Comparison of ENCODE assay signal across 11 mouse cellular contexts in genomic region chr16:31061246-31061880, GRCm38 (mm10). TPM values are rescaled to one million over a fixed set of nuclear protein-coding genes. Genes with fewer than 3 reads are reported as not detected.
A peak's percentile ranks its signal among the peaks of the same experiment; 100 is the strongest.
DNase-seq lines count a peak whose midpoint lies in the region; ATAC-seq lines count a peak whose summit lies in the region.
"Had no signal": no experiment of that assay in that cellular context is flagged by ENCODE, and none has a peak within 500 bp of the region (broad histone marks: within the 10 kb centered on the region; RNA-seq: fewer than 3 reads in every experiment).

No protein-coding gene starts in this region.

- no peak overlapping the region; the same call in 1 of the 2 replicates for H3K4me2 ChIP-seq in limb, embryonic 11.5 days (ENCODE audit: low read depth, severe bottlenecking)
- H3K4me2 ChIP-seq: midbrain, embryonic 12.5 days had no signal

- 33% methylated on average over 11 of the region's 11 CpGs for WGBS in limb, embryonic 11.5 days

- H3K4me3 ChIP-seq in limb, embryonic 11.5 days (ENCODE audit: low read depth, low read length) = no peak overlapping the region
- H3K4me3 ChIP-seq: midbrain, embryonic 12.5 days had no signal

- no peak overlapping the region for H3K9ac ChIP-seq in limb, embryonic 11.5 days (ENCODE audit: low read length)
- H3K9ac ChIP-seq: liver, embryonic 14.5 days; midbrain, embryonic 12.5 days had no signal

- no peaks in the 10 kb centered on the region for H3K36me3 ChIP-seq in limb, embryonic 11.5 days (ENCODE audit: control insufficient read depth, insufficient read depth, low read length)
- H3K36me3 ChIP-seq: midbrain, embryonic 12.5 days had no signal

- H3K27ac ChIP-seq in limb, embryonic 11.5 days (replicated peaks; ENCODE audit: low read depth, low read length) = 0 out of 2 replicates have a peak overlapping the region, but pooled peaks have one; percentile 47
- H3K27ac ChIP-seq: liver, embryonic 14.5 days; midbrain, embryonic 12.5 days had no signal

- ATAC-seq in limb, embryonic 11.5 days (ENCODE audit: insufficient number of reproducible peaks, low FRiP score, low TSS enrichment, low read depth) = peak; percentile 48; the same call in 1 of the 2 replicates

- peak; percentile 59 for DNase-seq in embryo, embryonic 10 days (ENCODE audit: low spot score)
- no peak for DNase-seq in embryo, embryonic 9.5 days (ENCODE audit: extremely low spot score)
- peak; percentile 24 for DNase-seq in kidney, adult 9 months
- no peak for DNase-seq in kidney, adult 18-20 months
- DNase-seq in heart, adult 9 months (ENCODE audit: low spot score in 2 of 2) = peak; percentile 72 to 80
- DNase-seq in limb, embryonic 11.5 days (ENCODE audit: low spot score) = peak; percentile 74
- DNase-seq in yolk sac, embryonic 10.5 days (ENCODE audit: low spot score) = no peak
- DNase-seq in adrenal gland, adult 8-10 months = no peak

- H3K4me1 ChIP-seq in limb, embryonic 11.5 days (ENCODE audit: control insufficient read depth, insufficient read depth, low read length) = peaks cover 27% of the 10 kb centered on the region

- no peaks in the 10 kb centered on the region for H3K27me3 ChIP-seq in limb, embryonic 11.5 days (ENCODE audit: control insufficient read depth, insufficient read depth, low read length)
- H3K27me3 ChIP-seq: midbrain, embryonic 12.5 days had no signal

- no peaks in the 10 kb centered on the region for H3K9me3 ChIP-seq in limb, embryonic 11.5 days (ENCODE audit: control insufficient read depth, low read length)
- H3K9me3 ChIP-seq: G1E; midbrain, embryonic 12.5 days had no signal

RNA-seq across cellular contexts. Expression of gene Xxylt1, which starts 19.9 kb away (rescaled TPM):
- 16.2 and 19.4 TPM in 2 replicates for polyA plus RNA-seq in limb, embryonic 11.5 days (2014; fragmentation: Nextera tagmentation; extraction: Ambion mirVana)
- 10 to 100 TPM; 14.1 to 19.0 (median 16.7) TPM for total RNA-seq in adrenal gland, adult 8-10 months (2022)

Comparison
In these comparisons a context has a peak if more than half of its experiments do, and no peak if none do; other contexts are left out.
1. DNase-seq: peak in embryo, embryonic 10 days (single experiment), kidney, adult 9 months (single experiment), heart, adult 9 months (2 of 2) and limb, embryonic 11.5 days (single experiment); none in embryo, embryonic 9.5 days (single experiment), kidney, adult 18-20 months (single experiment), yolk sac, embryonic 10.5 days (single experiment) and adrenal gland, adult 8-10 months (single experiment).